Mouse (Mus musculus) mammary gland, adult 2 months (tissue): ENCODE results near the gene Ccdc78. TPM values are rescaled to one million over a fixed set of nuclear protein-coding genes. Genes with fewer than 3 reads are reported as not detected.

Source experiments
- polyA plus RNA-seq: library from polyadenylated mRNA; depleted of rRNA; stranded (reverse); fragments of >200 nt; gene quantifications from 2 replicates; pipeline ENCODE4 v1.2.3, GENCODE M21; 2012; ENCODE audit warnings: low replicate concordance; rRNA removed

Gene Ccdc78
- not detected in 2 replicates for polyA plus RNA-seq

DNA sequence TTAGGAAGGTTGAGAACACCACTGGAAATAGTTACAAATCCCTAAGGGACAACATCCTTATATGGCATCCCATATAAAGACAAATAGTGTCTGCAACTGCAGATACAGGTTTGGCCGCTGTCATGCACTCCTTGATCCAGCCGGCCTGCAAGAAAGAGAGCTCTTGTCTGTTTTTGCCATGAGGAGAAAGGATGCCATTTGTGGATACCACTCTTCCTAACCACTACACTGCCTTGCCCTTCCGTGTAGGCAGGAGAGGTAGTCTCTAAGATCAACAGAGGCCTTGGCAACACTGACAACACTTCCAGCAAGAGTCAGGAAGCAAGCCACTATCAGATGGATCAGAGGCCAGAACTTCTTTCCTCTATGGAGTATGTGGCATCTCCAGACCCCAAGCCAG, at the start of gene Ccdc78:
Gene Ccdc78, plus strand, starts transcription at position 301 of the 400 bp plus-strand sequence.

DNA sequence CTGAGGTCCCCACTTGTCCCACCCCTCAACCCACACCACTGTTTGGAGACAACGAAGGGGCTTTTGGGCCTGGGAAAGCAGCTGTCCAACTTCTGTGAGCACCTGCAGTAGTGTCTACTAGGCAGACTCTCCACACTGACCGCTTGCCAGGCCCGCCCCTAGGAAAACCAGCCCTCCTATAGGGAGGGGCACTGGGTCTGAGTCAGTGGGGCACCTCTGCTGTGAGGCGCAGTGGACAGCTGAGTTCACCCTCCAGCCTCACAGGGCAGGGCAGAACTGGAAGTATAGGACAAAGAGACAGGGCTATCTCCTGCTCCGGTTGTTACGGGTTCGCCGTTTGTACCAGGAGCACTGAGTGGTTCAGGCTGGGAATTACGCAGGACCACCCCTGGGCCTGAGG, 32.1 kb upstream of the Ccdc78 start, which contains the start of gene Msln:
Gene Msln, minus strand, starts transcription at position 138 of the 400 bp plus-strand sequence.

DNA sequence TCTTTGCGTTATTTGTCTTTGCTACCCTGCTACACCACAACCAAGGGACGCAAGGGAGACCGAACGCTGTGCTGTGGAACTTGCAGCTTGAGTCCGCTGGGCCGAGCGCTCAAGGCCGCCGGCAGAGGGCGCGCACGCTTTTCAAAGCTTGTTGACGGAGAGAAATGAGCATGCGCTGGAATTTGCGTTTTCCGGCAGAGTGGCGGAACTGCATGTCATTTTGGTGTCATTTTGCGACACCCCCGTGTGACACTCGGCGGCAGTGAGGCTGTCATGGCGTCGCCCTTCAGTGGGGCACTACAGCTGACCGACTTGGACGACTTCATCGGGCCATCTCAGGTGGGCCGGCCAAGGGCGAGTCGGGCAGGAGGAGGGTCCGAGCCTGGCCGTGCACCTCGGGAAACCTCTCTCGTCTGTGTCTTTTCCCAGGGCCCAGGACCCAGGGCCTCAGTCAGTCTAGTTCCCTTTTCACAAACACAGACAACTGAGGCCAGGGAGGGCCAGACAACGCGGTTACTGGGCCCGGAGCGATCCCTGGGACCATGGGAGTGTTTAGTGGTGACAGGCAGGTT, 12.7 kb upstream of the Ccdc78 start, which contains the start of gene Narfl:
Gene Narfl, plus strand, starts transcription at position 228 of the 572 bp plus-strand sequence.

DNA sequence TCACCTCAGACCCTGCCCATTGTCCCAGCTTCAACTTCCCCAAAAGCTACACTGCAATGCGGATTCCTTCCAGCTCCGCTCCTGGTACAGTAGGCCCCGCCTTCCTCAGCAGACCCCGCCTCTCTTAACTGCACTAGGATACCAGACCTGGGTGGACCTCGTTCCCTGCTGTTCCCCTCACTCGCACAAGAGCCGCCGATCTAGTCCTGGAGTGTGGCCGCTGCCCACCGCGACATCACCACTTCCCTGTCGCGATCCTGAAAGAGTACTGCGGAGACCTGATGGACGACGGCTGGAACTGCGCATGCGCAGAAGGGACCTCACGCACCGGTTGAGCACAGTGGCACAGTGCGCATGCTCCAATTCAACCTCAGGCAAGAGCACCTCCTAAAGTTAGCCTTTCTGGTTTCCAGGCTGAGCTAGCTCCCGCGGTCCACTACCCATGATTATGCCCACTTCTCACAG, 1.1 kb upstream of the Ccdc78 start, which contains the start of gene Haghl:
Gene Haghl, minus strand, starts transcription at position 393 of the 465 bp plus-strand sequence.

DNA sequence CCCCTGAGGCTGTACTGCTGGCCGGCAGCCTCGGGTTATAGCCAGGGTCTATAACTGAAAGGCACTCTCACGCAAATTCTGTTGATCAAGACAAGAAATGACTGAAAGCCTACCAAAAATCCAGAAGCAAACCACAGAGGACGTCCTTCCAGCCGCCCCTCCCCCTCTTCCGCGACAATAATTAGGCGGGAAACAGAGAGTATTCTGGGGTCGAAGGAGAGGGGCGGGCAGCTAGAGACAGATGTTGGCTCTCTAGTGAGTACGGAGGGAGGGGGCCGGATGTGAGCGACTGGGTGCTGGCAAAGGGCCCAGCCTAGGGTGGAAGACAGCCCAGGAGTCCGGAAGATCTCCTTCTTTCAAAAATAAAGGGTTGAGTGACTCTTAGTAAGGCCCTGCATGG, 6.2 kb downstream of the Ccdc78 start, which contains the start of gene Fam173a:
Gene Fam173a, minus strand, starts transcription at position 287 of the 400 bp plus-strand sequence.

DNA sequence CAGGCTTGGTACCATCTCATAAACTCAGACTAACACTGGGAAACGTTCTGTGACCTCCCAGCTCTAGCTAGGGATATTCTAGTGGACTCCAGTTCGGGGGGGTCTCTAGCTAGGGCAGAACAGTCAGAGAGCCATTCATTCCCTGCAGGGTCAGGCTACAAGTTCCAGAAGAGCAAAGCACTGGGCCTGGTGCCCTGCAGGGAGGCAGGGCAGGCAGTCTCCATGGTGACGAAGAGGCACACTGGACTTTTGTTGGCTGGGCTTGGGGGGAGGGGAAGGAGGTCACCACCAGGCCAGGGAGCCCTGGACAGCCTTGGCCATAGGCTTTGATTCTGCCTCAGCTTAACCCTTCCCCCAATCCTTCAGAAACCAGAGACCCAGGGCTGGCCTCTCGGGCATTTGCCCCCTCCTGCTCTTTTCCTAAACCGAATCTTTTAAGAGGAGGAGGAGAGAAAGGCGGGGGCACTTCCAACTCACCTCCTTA, 9.3 kb downstream of the Ccdc78 start, which contains the start of gene AC134908.4:
Gene AC134908.4, minus strand, starts transcription at position 51 of the 484 bp plus-strand sequence.

DNA sequence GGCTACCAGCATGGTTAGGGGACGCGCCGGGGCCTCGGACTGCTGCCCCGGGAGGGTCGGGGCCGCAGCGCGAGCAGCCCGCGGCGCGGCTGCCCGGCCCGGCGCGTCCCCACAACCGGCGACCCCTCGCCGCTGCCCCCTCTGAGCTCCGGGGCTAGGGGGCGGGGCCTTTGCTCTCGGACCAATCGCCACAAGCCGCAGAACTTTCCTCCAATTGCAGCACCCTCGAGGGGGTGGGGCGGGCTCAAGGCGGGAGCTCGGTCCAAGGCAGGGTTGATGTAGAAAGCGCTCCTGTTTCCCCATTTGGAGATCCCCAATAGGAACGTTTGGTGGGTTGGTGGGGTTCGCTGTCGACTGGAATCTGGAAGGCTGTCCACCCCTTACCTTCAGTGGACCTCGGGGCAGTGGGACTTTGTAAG, 10.6 kb downstream of the Ccdc78 start, which contains the start of gene Metrn:
Gene Metrn, minus strand, starts transcription at position 186 of the 419 bp plus-strand sequence.

DNA sequence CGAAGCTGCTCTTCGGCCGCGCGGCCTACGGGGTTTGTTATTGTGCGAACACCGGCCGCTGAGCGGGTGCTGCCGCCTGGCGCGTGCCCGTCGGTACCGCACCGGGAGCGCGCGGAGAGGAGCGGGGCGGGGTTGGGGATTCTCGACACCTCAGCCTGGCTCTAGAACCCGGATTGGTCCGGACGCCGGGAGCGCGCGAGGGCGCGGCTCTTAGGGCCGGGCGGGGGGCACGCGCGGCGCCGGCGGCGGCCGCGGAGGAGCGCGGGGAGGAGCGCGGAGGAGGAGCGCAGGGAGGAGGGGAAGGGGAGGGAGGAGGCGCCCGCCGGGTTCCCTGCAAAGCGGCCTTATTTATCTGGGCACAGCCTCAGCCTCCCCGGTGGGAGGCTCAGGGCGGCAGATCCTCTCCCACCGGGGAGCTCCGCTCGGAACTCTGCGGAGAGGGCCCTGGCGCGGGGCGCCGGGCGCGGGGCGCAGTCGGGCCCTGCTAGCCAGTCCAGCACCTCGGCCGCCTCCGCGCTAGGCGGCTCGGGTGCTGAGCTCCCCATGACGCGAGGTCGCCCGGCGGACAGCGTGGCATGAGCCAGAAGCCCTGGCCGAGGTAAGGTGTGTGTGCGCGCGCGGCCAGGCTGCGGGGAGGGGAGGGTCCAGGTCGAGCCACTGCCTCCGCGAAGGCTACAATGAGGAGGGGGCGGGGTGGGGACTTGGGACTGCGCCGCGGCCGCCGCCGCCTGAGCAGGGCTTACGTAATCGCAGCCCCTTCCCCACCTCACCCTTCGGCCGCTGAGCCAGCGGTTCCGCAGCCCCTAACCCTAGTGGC, 22.6 kb downstream of the Ccdc78 start, which contains the start of gene Fbxl16:
Gene Fbxl16, plus strand, starts transcription at position 297 of the 817 bp plus-strand sequence.

DNA sequence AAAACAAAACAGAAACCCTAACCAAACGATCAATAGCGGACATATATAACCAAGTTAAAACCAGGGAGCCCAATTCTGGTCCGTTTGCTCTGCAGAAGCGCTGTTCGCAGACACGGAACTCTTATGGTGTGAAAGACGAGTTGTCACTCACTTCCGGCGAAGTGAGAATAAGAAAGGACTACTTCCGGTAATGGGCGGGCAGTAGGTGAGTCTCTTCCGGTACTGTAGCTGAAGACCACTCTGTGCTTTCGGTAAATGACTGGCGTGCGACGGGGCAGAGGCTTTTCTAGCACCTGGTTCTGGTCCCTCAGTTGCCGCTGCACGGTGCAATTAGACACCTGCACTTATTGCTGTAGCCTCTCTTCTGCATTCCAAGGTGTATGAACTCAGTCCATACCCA, 37.1 kb downstream of the Ccdc78 start, which contains the start of gene Wdr24:
Gene Wdr24, plus strand, starts transcription at position 176 of the 400 bp plus-strand sequence.

DNA sequence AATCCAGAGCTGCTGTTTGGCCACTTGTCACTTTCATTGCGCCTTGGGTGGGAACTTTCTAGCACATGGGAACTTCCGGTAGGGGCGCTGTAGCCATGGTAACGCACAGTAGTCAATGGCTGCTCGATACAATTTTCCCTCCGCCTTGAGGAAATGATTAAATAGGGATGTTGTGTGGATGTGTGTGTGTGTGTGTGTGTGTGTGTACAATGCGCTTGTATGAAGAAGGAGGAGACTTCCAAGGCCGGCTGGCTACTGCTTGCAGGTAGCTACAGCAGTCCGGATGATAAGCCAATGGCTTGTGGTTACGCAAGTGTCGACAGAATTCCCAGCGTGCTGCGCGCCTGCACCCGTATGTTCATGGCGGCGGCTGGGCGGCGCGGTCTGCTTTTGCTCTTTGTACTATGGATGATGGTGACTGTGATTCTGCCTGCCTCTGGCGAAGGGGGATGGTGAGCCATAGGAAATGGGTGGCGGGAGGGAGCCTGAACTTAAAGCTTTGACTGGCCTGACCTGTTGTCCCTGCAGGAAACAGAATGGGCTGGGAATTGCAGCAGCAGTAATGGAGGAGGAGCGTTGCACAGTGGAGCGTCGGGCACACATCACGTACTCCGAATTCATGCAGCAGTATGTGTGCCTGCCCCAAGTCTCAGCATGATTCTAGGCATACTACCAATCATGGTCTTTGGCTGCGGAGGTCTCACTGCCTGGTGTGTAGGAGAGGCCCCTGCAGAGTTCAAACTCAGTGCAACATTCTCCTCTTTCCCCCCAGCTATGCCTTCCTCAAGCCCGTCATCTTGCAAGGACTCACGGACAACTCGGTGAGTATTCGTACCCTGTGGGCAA, 42.6 kb downstream of the Ccdc78 start, which contains the start of gene Jmjd8:
Gene Jmjd8, plus strand, starts transcription at position 156 of the 846 bp plus-strand sequence.

DNA sequence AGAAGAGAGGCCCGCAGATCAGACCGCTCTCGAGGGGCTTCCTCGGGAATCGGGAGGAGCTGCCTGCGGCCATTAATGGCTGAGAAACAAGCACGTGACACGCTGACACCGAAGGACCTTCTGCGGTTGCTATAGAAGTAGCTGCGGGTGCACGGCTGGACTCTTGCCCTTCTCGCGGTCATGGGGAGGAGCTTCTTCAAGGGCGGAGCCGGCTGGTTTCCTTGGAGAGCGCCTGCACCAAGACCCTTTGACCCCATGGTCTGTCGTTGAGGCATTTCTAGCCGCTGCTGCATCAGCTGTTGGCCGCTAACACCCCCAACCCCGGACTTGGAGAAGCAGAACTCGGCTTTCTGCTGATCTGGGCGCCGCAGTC, 46.9 kb downstream of the Ccdc78 start, which contains the start of gene Stub1:
Gene Stub1, minus strand, starts transcription at position 114 of the 373 bp plus-strand sequence.

DNA sequence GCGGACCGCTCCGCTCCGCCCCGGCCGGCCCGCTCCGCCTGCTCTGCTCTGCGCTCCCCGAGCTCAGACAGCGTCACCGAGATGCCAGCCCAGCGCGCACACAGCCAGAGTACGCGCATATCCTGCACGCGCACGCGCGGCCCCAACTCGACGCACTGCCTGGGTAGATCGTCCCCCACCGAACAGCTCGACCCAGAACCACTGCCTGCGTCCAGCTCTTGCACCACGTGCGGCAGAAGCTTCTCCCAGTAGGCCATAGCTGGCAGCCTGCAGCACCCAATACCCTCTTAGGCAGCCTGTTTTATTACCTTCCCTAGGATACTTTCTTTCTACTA, 50.7 kb downstream of the Ccdc78 start, which contains the start of gene Rhbdl1:
Gene Rhbdl1, minus strand, starts transcription at position 220 of the 335 bp plus-strand sequence.

Other genes with a start within 250 kb of the Ccdc78 start
- gene Sox8, start 215.9 kb upstream of the Ccdc78 start, polyA plus RNA-seq, result 2.3 and 3.2 TPM in 2 replicates
- gene Lmf1, start 207.5 kb upstream of the Ccdc78 start, polyA plus RNA-seq, result 25.5 and 38.9 TPM in 2 replicates
- gene Gng13, start 69.4 kb upstream of the Ccdc78 start, polyA plus RNA-seq, result not detected in 2 replicates
- 4.7 and 6.1 TPM in 2 replicates for gene Chtf18, start 59.2 kb upstream of the Ccdc78 start, polyA plus RNA-seq
- 41.7 and 54.2 TPM in 2 replicates for gene Rpusd1, start 58.9 kb upstream of the Ccdc78 start, polyA plus RNA-seq
- 0.14 and 0.17 TPM in 2 replicates for gene Mslnl, start 50.5 kb upstream of the Ccdc78 start, polyA plus RNA-seq
- gene Msln, start 32.2 kb upstream of the Ccdc78 start, polyA plus RNA-seq, result 0.10 and 0.33 TPM in 2 replicates
- 20.4 and 28.7 TPM in 2 replicates for gene Narfl, start 12.8 kb upstream of the Ccdc78 start, polyA plus RNA-seq
- 36.0 and 41.6 TPM in 2 replicates for gene Haghl, start 907 bp upstream of the Ccdc78 start, polyA plus RNA-seq
- 114 and 133 TPM in 2 replicates for gene Fam173a, start 6.3 kb downstream of the Ccdc78 start, polyA plus RNA-seq
- 0.88 TPM in 1 of 2 replicates, not detected in the other for gene AC134908.4, start 9.1 kb downstream of the Ccdc78 start, polyA plus RNA-seq
- 35.1 and 74.2 TPM in 2 replicates for gene Metrn, start 10.6 kb downstream of the Ccdc78 start, polyA plus RNA-seq
- 0.97 and 1.1 TPM in 2 replicates for gene Fbxl16, start 22.5 kb downstream of the Ccdc78 start, polyA plus RNA-seq
- 41.0 and 41.4 TPM in 2 replicates for gene Wdr24, start 37.0 kb downstream of the Ccdc78 start, polyA plus RNA-seq
- gene Jmjd8, start 42.3 kb downstream of the Ccdc78 start, polyA plus RNA-seq, result 56.2 and 97.4 TPM in 2 replicates
- 122 and 125 TPM in 2 replicates for gene Stub1, start 46.8 kb downstream of the Ccdc78 start, polyA plus RNA-seq
- gene Rhbdl1, start 50.7 kb downstream of the Ccdc78 start, polyA plus RNA-seq, result 44.8 and 79.9 TPM in 2 replicates
- 63.0 and 78.8 TPM in 2 replicates for gene Gm20683, start 55.2 kb downstream of the Ccdc78 start, polyA plus RNA-seq
- 85.6 and 87.3 TPM in 2 replicates for gene Rhot2, start 58.3 kb downstream of the Ccdc78 start, polyA plus RNA-seq
- gene Wdr90, start 74.9 kb downstream of the Ccdc78 start, polyA plus RNA-seq, result 34.5 and 41.1 TPM in 2 replicates
- gene Mcrip2, start 82.2 kb downstream of the Ccdc78 start, polyA plus RNA-seq, result 102 and 244 TPM in 2 replicates
- gene Mettl26, start 88.5 kb downstream of the Ccdc78 start, polyA plus RNA-seq, result 71.6 and 142 TPM in 2 replicates
- gene Wfikkn1, start 94.3 kb downstream of the Ccdc78 start, polyA plus RNA-seq, result 0.98 and 1.3 TPM in 2 replicates
- gene Rab40c, start 133.1 kb downstream of the Ccdc78 start, polyA plus RNA-seq, result 36.1 and 46.6 TPM in 2 replicates
- gene Pigq, start 158.4 kb downstream of the Ccdc78 start, polyA plus RNA-seq, result 132 and 209 TPM in 2 replicates
- not detected in 2 replicates for gene Nhlrc4, start 158.4 kb downstream of the Ccdc78 start, polyA plus RNA-seq
- gene A930017K11Rik, start 166.0 kb downstream of the Ccdc78 start, polyA plus RNA-seq, result 0.05 TPM in 1 of 2 replicates, not detected in the other
- 36.5 and 53.9 TPM in 2 replicates for gene Capn15, start 199.2 kb downstream of the Ccdc78 start, polyA plus RNA-seq